Mouse (Mus musculus) heart, embryonic 11.5 days (tissue): ENCODE results near the gene Megf8. TPM values are rescaled to one million over a fixed set of nuclear protein-coding genes. Genes with fewer than 3 reads are reported as not detected.

Experiments
- ATAC-seq: fragments of 200-750 bp; cut with Nextera tagmentation; replicated peaks from 2 replicates; pipeline ENCODE4 v1.8.0; 2017; ENCODE audit warnings: moderate library complexity; ENCODE audit not compliant: insufficient number of reproducible peaks, low FRiP score, low TSS enrichment
- H3K27ac ChIP-seq: fragments of 300-500 bp; sonication (generic); 2 replicates; pipeline ENCODE4 v1.5.1; 2014; ENCODE audit warnings: mild to moderate bottlenecking, low read depth, low read length
- H3K27me3 ChIP-seq: fragments of 300-500 bp; sonication (generic); 2 replicates; pipeline ENCODE4 v1.6.1; 2014; ENCODE audit warnings: mild to moderate bottlenecking, low read length, mixed read lengths; ENCODE audit not compliant: control insufficient read depth, insufficient read depth
- H3K36me3 ChIP-seq: fragments of 300-500 bp; sonication (generic); 2 replicates; pipeline ENCODE4 v1.6.1; 2014; ENCODE audit warnings: mild to moderate bottlenecking, low read length, moderate library complexity, mixed read lengths; ENCODE audit not compliant: control insufficient read depth, insufficient read depth
- H3K4me1 ChIP-seq: fragments of 300-500 bp; sonication (generic); 2 replicates; pipeline ENCODE4 v1.6.1; 2014; ENCODE audit warnings: low read length; ENCODE audit not compliant: control insufficient read depth, insufficient read depth
- H3K4me2 ChIP-seq: fragments of 300-500 bp; sonication (generic); 2 replicates; pipeline ENCODE4 v1.6.1; 2014; ENCODE audit warnings: mild to moderate bottlenecking, moderate library complexity
- H3K4me3 ChIP-seq: fragments of 300-500 bp; sonication (generic); 2 replicates; pipeline ENCODE4 v1.5.1; 2014; ENCODE audit warnings: low read depth, low read length
- H3K9ac ChIP-seq: fragments of 300-500 bp; sonication (generic); 2 replicates; pipeline ENCODE4 v1.6.1; 2014; ENCODE audit warnings: mild to moderate bottlenecking, low read depth, low read length, moderate library complexity
- H3K9me3 ChIP-seq: fragments of 300-500 bp; sonication (generic); replicated peaks from 2 replicates; pipeline ENCODE4 v1.6.1; 2016; ENCODE audit warnings: low read length; ENCODE audit not compliant: control insufficient read depth
- WGBS: fragments of 180-500 bp; shearing (Covaris S2); extraction: QIAGEN DNeasy Blood & Tissue Kit; methylation state at CpG from one replicate; pipeline ENCODE4 v1.1.7; 2014; ENCODE audit not compliant: insufficient replicate concordance; 5-methylcytosine and 5-hydroxymethylcytosine counted together
- polyA plus RNA-seq: library from polyadenylated mRNA; unstranded; fragments of >200 nt; fragmentation: Nextera tagmentation; extraction: Ambion mirVana; gene quantifications from 2 replicates; pipeline ENCODE4 v1.2.1, GENCODE M21; 2014

Megf8 gene
- polyA plus RNA-seq, 1 experiment from 2014 or later: 6.2 TPM

GRCm38 (mm10) chr7:25271651-25272444 is 45.1 kb upstream of the Megf8 start:
- Histone ChIP-seq H3K4me1 (peaks cover 53% of the 10 kb centered on the region), H3K4me2 (no peak overlapping the region), H3K9me3 (no peaks in the 10 kb centered on the region), H3K27ac (no peak overlapping the region), H3K27me3 (no peaks in the 10 kb centered on the region), H3K9ac (no peak overlapping the region), H3K4me3 (no peak overlapping the region), H3K36me3 (peaks cover 16% of the 10 kb centered on the region; the same call in 1 of the 2 replicates)
- ATAC-seq: no peak
- WGBS: 85% methylated on average over 30 of the region's 30 CpGs

GRCm38 (mm10) chr7:25272445-25273258 is 44.3 kb upstream of the Megf8 start:
- no peak overlapping the region for H3K4me2 ChIP-seq
- H3K27ac ChIP-seq: no peak overlapping the region
- no peaks in the 10 kb centered on the region for H3K9me3 ChIP-seq
- H3K36me3 ChIP-seq: peaks cover 16% of the 10 kb centered on the region; the same call in 1 of the 2 replicates
- no peak overlapping the region for H3K4me3 ChIP-seq
- no peaks in the 10 kb centered on the region for H3K27me3 ChIP-seq
- ATAC-seq: no peak
- H3K9ac ChIP-seq: no peak overlapping the region
- WGBS: 72% methylated on average over 38 of the region's 38 CpGs
- H3K4me1 ChIP-seq: peaks cover 58% of the 10 kb centered on the region

- 0 out of 2 replicates have a peak overlapping the region, but pooled peaks have one; percentile 5 for H3K4me3 ChIP-seq
- peak overlapping the region; percentile 16; the same call in 1 of the 2 replicates for H3K9ac ChIP-seq
- H3K4me1 ChIP-seq: peaks cover 62% of the 10 kb centered on the region
- H3K36me3 ChIP-seq: peaks cover 16% of the 10 kb centered on the region; the same call in 1 of the 2 replicates
- ATAC-seq: no peak
- peak overlapping the region; percentile 9; the same call in 1 of the 2 replicates for H3K4me2 ChIP-seq
- WGBS: 80% methylated on average over 22 of the region's 22 CpGs
- no peaks in the 10 kb centered on the region for H3K27me3 ChIP-seq
- no peaks in the 10 kb centered on the region for H3K9me3 ChIP-seq
- no peak overlapping the region for H3K27ac ChIP-seq
Measured at GRCm38 (mm10) chr7:25273259-25274241, 43.4 kb upstream of the Megf8 start.

GRCm38 (mm10) chr7:25274571-25274970 is 42.4 kb upstream of the Megf8 start:
- peaks cover 57% of the 10 kb centered on the region for H3K4me1 ChIP-seq
- H3K27ac ChIP-seq: no peak overlapping the region
- peaks cover 16% of the 10 kb centered on the region; the same call in 1 of the 2 replicates for H3K36me3 ChIP-seq
- ATAC-seq: no peak
- H3K4me2 ChIP-seq: no peak overlapping the region
- peak overlapping the region; percentile 7 for H3K9ac ChIP-seq
- H3K27me3 ChIP-seq: no peaks in the 10 kb centered on the region
- no peaks in the 10 kb centered on the region for H3K9me3 ChIP-seq
- WGBS: 65% methylated on average over 5 of the region's 5 CpGs
- no peak overlapping the region for H3K4me3 ChIP-seq

GRCm38 (mm10) chr7:25274996-25275395 is 42.0 kb upstream of the Megf8 start:
- Histone ChIP-seq H3K4me3 (no peak overlapping the region), H3K9ac (peak overlapping the region; percentile 59; the same call in 1 of the 2 replicates), H3K36me3 (peaks cover 16% of the 10 kb centered on the region; the same call in 1 of the 2 replicates), H3K9me3 (no peaks in the 10 kb centered on the region), H3K4me1 (peaks cover 57% of the 10 kb centered on the region), H3K4me2 (no peak overlapping the region), H3K27me3 (no peaks in the 10 kb centered on the region), H3K27ac (no peak overlapping the region)
- WGBS: 87% methylated on average over 3 of the region's 3 CpGs
- no peak for ATAC-seq

GRCm38 (mm10) chr7:25275555-25276298 is 41.2 kb upstream of the Megf8 start:
- Histone ChIP-seq H3K9me3 (no peaks in the 10 kb centered on the region), H3K9ac (peak overlapping the region; percentile 59; the same call in 1 of the 2 replicates), H3K4me1 (peaks cover 61% of the 10 kb centered on the region), H3K36me3 (peaks cover 16% of the 10 kb centered on the region; the same call in 1 of the 2 replicates), H3K4me3 (no peak overlapping the region), H3K27me3 (no peaks in the 10 kb centered on the region), H3K27ac (peak overlapping the region; percentile 6; the same call in 1 of the 2 replicates), H3K4me2 (peak overlapping the region; percentile 32)
- 47% methylated on average over 9 of the region's 9 CpGs for WGBS
- ATAC-seq: no peak

- peaks cover 67% of the 10 kb centered on the region for H3K4me1 ChIP-seq
- WGBS: 87% methylated on average over 4 of the region's 4 CpGs
- no peak for ATAC-seq
Measured at GRCm38 (mm10) chr7:25277405-25277804, 39.6 kb upstream of the Megf8 start.

More at GRCm38 (mm10) chr7:25277405-25277804, 39.6 kb upstream of the Megf8 start:
- Histone ChIP-seq H3K9ac (peak overlapping the region; percentile 91), H3K4me3 (peak overlapping the region; percentile 74), H3K27ac (peak overlapping the region; percentile 99), H3K4me2 (peak overlapping the region; percentile 98), H3K27me3 (no peaks in the 10 kb centered on the region), H3K36me3 (peaks cover 7% of the 10 kb centered on the region; the same call in 1 of the 2 replicates), H3K9me3 (no peaks in the 10 kb centered on the region)
